Mouse (Mus musculus) hindbrain, embryonic 15.5 days (tissue): ENCODE results near the gene Zfpl1. TPM values are rescaled to one million over a fixed set of nuclear protein-coding genes. Genes with fewer than 3 reads are reported as not detected.

Experiments used
- microRNA-seq: library from miRNA; unstranded; fragments of <30 nt; microRNA quantifications from one replicate; pipeline ENCODE4, GENCODE M21; 2016
- polyA plus RNA-seq: library from polyadenylated mRNA; unstranded; fragments of >200 nt; fragmentation: Nextera tagmentation; extraction: Ambion mirVana; gene quantifications from 2 replicates; pipeline ENCODE4 v1.2.1, GENCODE M21; 2015

Gene Zfpl1
- polyA plus RNA-seq, 1 experiment from 2014 or later = 82.0 TPM

Small RNA genes lying within 50 kb of the gene (microRNA-seq; reads per million reads assigned to microRNA genes)
- gene Mir6988 = 3.1 reads per million, percentile 13 among the genes with 10 or more reads in this experiment

Other genes with a start within 250 kb of the Zfpl1 start
- gene Frmd8, start 209.7 kb downstream of the Zfpl1 start, polyA plus RNA-seq = 17.6 and 18.0 TPM in 2 replicates
- 2.6 TPM in 2 replicates for gene Slc25a45, start 207.1 kb downstream of the Zfpl1 start, polyA plus RNA-seq
- gene Tigd3, start 190.8 kb downstream of the Zfpl1 start, polyA plus RNA-seq = 10.7 and 11.7 TPM in 2 replicates
- 111 and 113 TPM in 2 replicates for gene Dpf2, start 171.9 kb downstream of the Zfpl1 start, polyA plus RNA-seq
- gene Cdc42ep2, start 160.1 kb downstream of the Zfpl1 start, polyA plus RNA-seq = 19.0 and 20.3 TPM in 2 replicates
- gene Pola2, start 120.8 kb downstream of the Zfpl1 start, polyA plus RNA-seq = 26.7 and 28.1 TPM in 2 replicates
- not detected in 2 replicates for gene Slc22a20, start 98.8 kb downstream of the Zfpl1 start, polyA plus RNA-seq
- 4.8 and 5.8 TPM in 2 replicates for gene Capn1, start 69.1 kb downstream of the Zfpl1 start, polyA plus RNA-seq
- gene Syvn1, start 38.4 kb downstream of the Zfpl1 start, polyA plus RNA-seq = 32.9 and 39.8 TPM in 2 replicates
- gene Mrpl49, start 27.2 kb downstream of the Zfpl1 start, polyA plus RNA-seq = 62.3 and 64.4 TPM in 2 replicates
- 503 and 507 TPM in 2 replicates for gene Fau, start 27.1 kb downstream of the Zfpl1 start, polyA plus RNA-seq
- 33.0 and 34.8 TPM in 2 replicates for gene Znhit2, start 23.8 kb downstream of the Zfpl1 start, polyA plus RNA-seq
- 58.6 and 60.1 TPM in 2 replicates for gene Tm7sf2, start 16.6 kb downstream of the Zfpl1 start, polyA plus RNA-seq
- 84.8 and 94.0 TPM in 2 replicates for gene Vps51, start 7.7 kb downstream of the Zfpl1 start, polyA plus RNA-seq
- not detected in 2 replicates for gene Tmem262, start 4.9 kb downstream of the Zfpl1 start, polyA plus RNA-seq
- gene Gm28374, start 2.7 kb downstream of the Zfpl1 start, polyA plus RNA-seq = 1.3 and 1.4 TPM in 2 replicates
- gene Cdca5, start within 50 bp of the Zfpl1 start, polyA plus RNA-seq = 8.4 and 9.6 TPM in 2 replicates
- not detected in 2 replicates for gene AC131692.1, start 9.5 kb upstream of the Zfpl1 start, polyA plus RNA-seq
- 0.54 and 0.60 TPM in 2 replicates for gene Naaladl1, start 20.8 kb upstream of the Zfpl1 start, polyA plus RNA-seq
- gene Sac3d1, start 33.7 kb upstream of the Zfpl1 start, polyA plus RNA-seq = 50.2 and 57.5 TPM in 2 replicates
- 61.7 and 65.4 TPM in 2 replicates for gene Snx15, start 43.3 kb upstream of the Zfpl1 start, polyA plus RNA-seq
- not detected in 2 replicates for gene Batf2, start 56.0 kb upstream of the Zfpl1 start, polyA plus RNA-seq
- gene Arl2, start 56.6 kb upstream of the Zfpl1 start, polyA plus RNA-seq = 141 and 147 TPM in 2 replicates
- gene Majin, start 99.4 kb upstream of the Zfpl1 start, polyA plus RNA-seq = not detected in 2 replicates
- gene Gpha2, start 141.4 kb upstream of the Zfpl1 start, polyA plus RNA-seq = 0.56 TPM in 1 of 2 replicates, not detected in the other
- 134 and 162 TPM in 2 replicates for gene Ppp2r5b, start 150.9 kb upstream of the Zfpl1 start, polyA plus RNA-seq
- gene Atg2a, start 156.7 kb upstream of the Zfpl1 start, polyA plus RNA-seq = 13.3 and 16.1 TPM in 2 replicates
- gene Ehd1, start 191.8 kb upstream of the Zfpl1 start, polyA plus RNA-seq = 92.5 and 103 TPM in 2 replicates
- 0.36 and 0.38 TPM in 2 replicates for gene Cdc42bpg, start 221.5 kb upstream of the Zfpl1 start, polyA plus RNA-seq